Mouse (Mus musculus): Measurements from ENCODE around the gene Tyw5.

- TF ChIP-seq CTCF (IDR thresholded peaks at IDR 0.05; ENCODE audit: low read depth, low read length), result no peak
- no peak for TF ChIP-seq TAL1 (conservative IDR thresholded peaks at IDR 0.05; ENCODE audit: low read depth, low read length)
These were observed 6.5 kb upstream of the Tyw5 start for GRCm38 (mm10) chr1:57413397-57413796.
